Mouse (Mus musculus) liver, embryonic 16.5 days (tissue): ENCODE results near the gene Fbn1. TPM values are rescaled to one million over a fixed set of nuclear protein-coding genes. Genes with fewer than 3 reads are reported as not detected.

Experiments
- ATAC-seq: fragments of 200-750 bp; cut with Nextera tagmentation; 2 replicates; pipeline ENCODE4 v1.8.0; 2017; ENCODE audit warnings: low read depth, mild to moderate bottlenecking, moderate number of reproducible peaks, moderate library complexity
- H3K27ac ChIP-seq: fragments of 300-500 bp; sonication (generic); 2 replicates; pipeline ENCODE4 v1.5.1; 2014; ENCODE audit warnings: mild to moderate bottlenecking, low read length
- H3K27me3 ChIP-seq: fragments of 300-500 bp; sonication (generic); 2 replicates; pipeline ENCODE4 v1.6.1; 2014; ENCODE audit warnings: low read depth, low read length, mixed read lengths; ENCODE audit not compliant: control insufficient read depth, insufficient read depth
- H3K36me3 ChIP-seq: fragments of 300-500 bp; sonication (generic); 2 replicates; pipeline ENCODE4 v1.6.1; 2014; ENCODE audit warnings: mild to moderate bottlenecking; ENCODE audit not compliant: control insufficient read depth, insufficient read depth
- H3K4me1 ChIP-seq: fragments of 300-500 bp; sonication (generic); 2 replicates; pipeline ENCODE4 v1.6.1; 2014; ENCODE audit warnings: low read depth, low read length, mixed read lengths; ENCODE audit not compliant: control insufficient read depth
- H3K4me2 ChIP-seq: fragments of 300-500 bp; sonication (generic); 2 replicates; pipeline ENCODE4 v1.6.1; 2014; ENCODE audit warnings: low read depth, low read length, mixed read lengths
- H3K4me3 ChIP-seq: fragments of 300-500 bp; sonication (generic); 2 replicates; pipeline ENCODE4 v1.5.1; 2014; ENCODE audit warnings: low read depth, mild to moderate bottlenecking, low read length
- H3K9ac ChIP-seq: fragments of 300-500 bp; sonication (generic); 2 replicates; pipeline ENCODE4 v1.6.1; 2014; ENCODE audit warnings: low read depth, low read length
- H3K9me3 ChIP-seq: fragments of 300-500 bp; sonication (generic); replicated peaks from 2 replicates; pipeline ENCODE4 v1.6.1; 2016; ENCODE audit warnings: low read length; ENCODE audit not compliant: control insufficient read depth
- WGBS: fragments of 180-500 bp; shearing (Covaris S2); extraction: QIAGEN DNeasy Blood & Tissue Kit; methylation state at CpG from one replicate; pipeline ENCODE4 v1.1.7; 2014; ENCODE audit not compliant: insufficient replicate concordance; 5-methylcytosine and 5-hydroxymethylcytosine counted together
- polyA plus RNA-seq: library from polyadenylated mRNA; unstranded; fragments of >200 nt; fragmentation: Nextera tagmentation; extraction: Ambion mirVana; gene quantifications from 2 replicates; pipeline ENCODE4 v1.2.1, GENCODE M21; 2015

Gene Fbn1
- polyA plus RNA-seq, 1 experiment from 2014 or later, result 1.7 TPM

GRCm38 (mm10) chr2:125252275-125252674 is 255.5 kb downstream of the Fbn1 start:
- Histone ChIP-seq H3K4me2 (no peak overlapping the region), H3K4me1 (peaks cover 12% of the 10 kb centered on the region)
- 62% methylated on average over 2 of the region's 2 CpGs for WGBS

GRCm38 (mm10) chr2:125251781-125252180 is 256.0 kb downstream of the Fbn1 start:
- H3K4me1 ChIP-seq, result peaks cover 12% of the 10 kb centered on the region
- H3K27ac ChIP-seq, result no peak overlapping the region
- H3K4me2 ChIP-seq, result no peak overlapping the region
- H3K9ac ChIP-seq, result no peak overlapping the region
- no peaks in the 10 kb centered on the region for H3K9me3 ChIP-seq
- WGBS, result 74% methylated on average over 4 of the region's 4 CpGs
- H3K4me3 ChIP-seq, result no peak overlapping the region
- H3K36me3 ChIP-seq, result peaks cover 55% of the 10 kb centered on the region
- ATAC-seq, result no peak
- no peaks in the 10 kb centered on the region for H3K27me3 ChIP-seq

More at GRCm38 (mm10) chr2:125252275-125252674, 255.5 kb downstream of the Fbn1 start:
- no peak for ATAC-seq
- no peaks in the 10 kb centered on the region for H3K9me3 ChIP-seq
- no peak overlapping the region for H3K9ac ChIP-seq
- H3K27me3 ChIP-seq, result no peaks in the 10 kb centered on the region
- H3K36me3 ChIP-seq, result peaks cover 60% of the 10 kb centered on the region
- no peak overlapping the region for H3K4me3 ChIP-seq
- no peak overlapping the region for H3K27ac ChIP-seq

Other genes with a start within 250 kb of the Fbn1 start
- not detected in 2 replicates for gene Gm9913, start 2.9 kb downstream of the Fbn1 start, polyA plus RNA-seq
- 4.2 and 4.4 TPM in 2 replicates for gene Cep152, start 117.1 kb upstream of the Fbn1 start, polyA plus RNA-seq
- gene Eid1, start 165.1 kb upstream of the Fbn1 start, polyA plus RNA-seq, result 34.2 and 34.7 TPM in 2 replicates
- 0.64 and 0.77 TPM in 2 replicates for gene Shc4, start 216.2 kb upstream of the Fbn1 start, polyA plus RNA-seq